Mouse (Mus musculus): ENCODE data around the gene Mpl. TPM values are rescaled to one million over a fixed set of nuclear protein-coding genes. Genes with fewer than 3 reads are reported as not detected.

Mpl gene
- polyA plus RNA-seq, 1 experiment from 2014 or later, result 1.1 TPM

DNA sequence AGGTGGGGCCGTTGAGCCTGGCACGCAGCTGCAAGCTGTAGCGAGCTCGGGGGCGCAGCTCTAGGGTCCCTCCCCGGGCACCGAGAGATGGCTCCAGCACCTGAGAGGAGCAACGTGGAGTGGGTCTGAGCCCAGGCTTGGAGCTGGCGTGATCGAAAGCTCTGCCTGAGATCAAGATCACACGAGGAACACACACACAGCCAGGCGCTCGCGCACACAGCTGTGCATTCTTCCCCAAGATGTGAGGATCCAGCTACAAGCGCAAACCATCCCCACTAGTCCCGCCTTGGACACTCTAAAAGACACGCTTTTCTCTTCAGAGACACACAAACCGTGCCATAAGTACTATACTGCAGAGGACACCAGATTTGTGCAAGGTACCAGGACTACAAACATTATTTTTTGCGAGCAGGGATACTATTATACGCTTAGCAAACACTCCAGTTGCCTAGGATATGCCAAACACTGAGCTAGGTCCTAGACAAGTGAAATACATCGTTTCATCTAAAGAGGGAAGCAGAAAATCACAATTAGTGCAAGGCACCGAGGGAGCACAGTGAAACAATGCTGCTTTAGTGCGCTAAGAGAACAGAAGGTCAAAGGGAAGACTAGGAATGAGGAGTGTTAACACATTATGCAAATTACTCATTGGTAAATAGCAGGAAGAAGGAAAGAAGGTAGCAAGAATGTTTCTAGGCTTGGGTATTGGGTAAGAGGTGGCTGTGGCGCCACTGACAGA lies 10.7 kb downstream of the Mpl start:
- ATAC-seq (ENCODE audit: insufficient number of reproducible peaks, insufficient read depth, low FRiP score, low TSS enrichment, low read depth), result 0 out of 2 replicates have a peak, but pooled peaks have one; percentile 2
- Histone ChIP-seq H3K4me3 (peak overlapping the region; percentile 44), H3K27me3 (no peaks in the 10 kb centered on the region), H3K9me3 (no peaks in the 10 kb centered on the region), H3K27ac (0 out of 2 replicates have a peak overlapping the region, but pooled peaks have one; percentile 18), H3K36me3 (no peaks in the 10 kb centered on the region), H3K4me2 (peak overlapping the region; percentile 78), H3K9ac (peak overlapping the region; percentile 63), H3K4me1 (peaks cover 13% of the 10 kb centered on the region)
- WGBS, result 20% methylated on average over 24 of the region's 24 CpGs

DNA sequence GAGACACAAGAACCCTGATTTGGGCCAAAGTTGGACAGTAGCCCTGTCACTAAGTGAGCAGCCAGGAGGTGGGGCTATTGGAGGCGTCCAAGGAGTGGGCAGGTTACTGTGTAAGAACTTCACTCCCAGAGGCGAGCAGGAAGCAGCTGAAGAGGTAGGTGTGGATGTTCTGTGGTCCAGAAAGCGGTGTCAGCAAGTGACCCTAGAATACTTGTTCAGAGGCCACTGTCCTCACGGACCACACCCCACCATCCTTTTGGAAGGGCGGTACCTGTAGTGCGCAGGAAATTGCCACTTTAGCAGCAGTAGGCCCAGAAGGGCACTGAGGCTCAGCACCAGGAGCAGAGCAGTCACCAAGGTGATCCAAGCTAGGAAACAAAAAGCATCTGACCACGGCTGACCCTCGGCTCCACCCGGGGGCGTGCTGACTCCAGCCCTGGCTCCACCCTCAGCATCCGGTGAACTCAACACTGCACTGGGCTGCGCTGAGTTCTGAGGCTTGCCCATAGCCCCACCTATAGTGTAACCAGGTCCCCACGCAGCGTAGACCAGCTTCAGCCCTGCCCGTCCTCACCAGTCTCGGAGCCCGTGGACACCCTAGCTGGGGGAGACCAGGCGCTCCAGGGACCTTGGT lies 11.4 kb downstream of the Mpl start:
- peaks cover 13% of the 10 kb centered on the region for H3K4me1 ChIP-seq
- peak; percentile 53; the same call in 1 of the 2 replicates for ATAC-seq (ENCODE audit: insufficient number of reproducible peaks, insufficient read depth, low FRiP score, low TSS enrichment, low read depth)
- H3K27me3 ChIP-seq, result no peaks in the 10 kb centered on the region
- H3K27ac ChIP-seq, result 0 out of 2 replicates have a peak overlapping the region, but pooled peaks have one; percentile 18
- H3K4me2 ChIP-seq, result peak overlapping the region; percentile 78
- H3K9me3 ChIP-seq, result no peaks in the 10 kb centered on the region
- H3K4me3 ChIP-seq, result peak overlapping the region; percentile 44
- no peaks in the 10 kb centered on the region for H3K36me3 ChIP-seq
- peak overlapping the region; percentile 63 for H3K9ac ChIP-seq
- WGBS, result 20% methylated on average over 18 of the region's 18 CpGs

DNA sequence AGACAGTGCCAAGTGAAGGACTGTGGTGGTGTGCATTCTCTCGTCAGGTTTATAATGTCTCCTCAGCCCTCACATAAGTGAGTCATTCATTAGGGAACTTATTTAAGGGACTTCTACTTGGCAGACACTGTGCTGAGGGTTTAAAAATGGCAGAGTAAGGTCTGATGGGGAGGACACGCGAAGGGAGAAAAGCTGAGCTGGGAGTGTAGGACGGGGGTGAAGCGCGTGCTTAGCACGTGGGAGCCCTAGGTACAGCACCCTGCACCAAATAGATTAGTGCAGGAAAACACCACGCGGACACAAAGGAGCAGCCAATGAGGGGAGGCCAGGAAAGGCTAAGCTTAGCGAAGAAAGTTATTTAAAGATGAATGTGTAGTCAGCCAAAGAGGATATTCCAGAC lies 12.2 kb downstream of the Mpl start:
- Histone ChIP-seq H3K4me2 (no peak overlapping the region), H3K27ac (peak overlapping the region; percentile 44; the same call in 1 of the 2 replicates), H3K27me3 (no peaks in the 10 kb centered on the region), H3K4me1 (peaks cover 13% of the 10 kb centered on the region), H3K36me3 (no peaks in the 10 kb centered on the region), H3K9me3 (no peaks in the 10 kb centered on the region), H3K9ac (no peak overlapping the region), H3K4me3 (no peak overlapping the region)
- WGBS, result 80% methylated on average over 10 of the region's 10 CpGs
- no peak for ATAC-seq (ENCODE audit: insufficient number of reproducible peaks, insufficient read depth, low FRiP score, low TSS enrichment, low read depth)

DNA sequence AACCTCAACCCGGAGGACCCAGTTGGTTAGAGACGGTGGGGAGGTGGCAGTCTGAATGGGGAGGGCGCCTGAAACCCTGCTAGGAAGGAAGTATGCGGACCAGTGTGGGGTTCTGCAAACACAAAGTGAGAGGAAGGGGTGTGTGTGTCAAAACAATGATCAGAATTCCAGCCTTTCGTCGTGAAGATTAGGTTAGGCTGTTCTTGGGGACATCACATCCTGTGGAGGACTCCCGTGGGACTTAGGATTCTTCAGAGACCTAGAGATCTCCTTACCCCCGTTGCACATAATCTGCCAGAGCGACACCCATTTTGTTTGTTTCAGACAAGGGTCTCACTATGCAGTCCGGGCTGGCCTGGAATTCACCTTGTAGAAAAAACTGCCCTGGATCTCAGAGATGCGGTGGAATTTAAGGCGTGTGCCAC lies 19.5 kb downstream of the Mpl start:
- Histone ChIP-seq H3K4me3 (peak overlapping the region; percentile 70), H3K4me2 (peak overlapping the region; percentile 97), H3K27ac (peak overlapping the region; percentile 92), H3K9me3 (no peaks in the 10 kb centered on the region), H3K36me3 (peaks cover 27% of the 10 kb centered on the region), H3K9ac (peak overlapping the region; percentile 91), H3K27me3 (no peaks in the 10 kb centered on the region), H3K4me1 (peaks cover 35% of the 10 kb centered on the region)
- 8% methylated on average over 12 of the region's 12 CpGs for WGBS
- no peak for ATAC-seq (ENCODE audit: insufficient number of reproducible peaks, insufficient read depth, low FRiP score, low TSS enrichment, low read depth)

DNA sequence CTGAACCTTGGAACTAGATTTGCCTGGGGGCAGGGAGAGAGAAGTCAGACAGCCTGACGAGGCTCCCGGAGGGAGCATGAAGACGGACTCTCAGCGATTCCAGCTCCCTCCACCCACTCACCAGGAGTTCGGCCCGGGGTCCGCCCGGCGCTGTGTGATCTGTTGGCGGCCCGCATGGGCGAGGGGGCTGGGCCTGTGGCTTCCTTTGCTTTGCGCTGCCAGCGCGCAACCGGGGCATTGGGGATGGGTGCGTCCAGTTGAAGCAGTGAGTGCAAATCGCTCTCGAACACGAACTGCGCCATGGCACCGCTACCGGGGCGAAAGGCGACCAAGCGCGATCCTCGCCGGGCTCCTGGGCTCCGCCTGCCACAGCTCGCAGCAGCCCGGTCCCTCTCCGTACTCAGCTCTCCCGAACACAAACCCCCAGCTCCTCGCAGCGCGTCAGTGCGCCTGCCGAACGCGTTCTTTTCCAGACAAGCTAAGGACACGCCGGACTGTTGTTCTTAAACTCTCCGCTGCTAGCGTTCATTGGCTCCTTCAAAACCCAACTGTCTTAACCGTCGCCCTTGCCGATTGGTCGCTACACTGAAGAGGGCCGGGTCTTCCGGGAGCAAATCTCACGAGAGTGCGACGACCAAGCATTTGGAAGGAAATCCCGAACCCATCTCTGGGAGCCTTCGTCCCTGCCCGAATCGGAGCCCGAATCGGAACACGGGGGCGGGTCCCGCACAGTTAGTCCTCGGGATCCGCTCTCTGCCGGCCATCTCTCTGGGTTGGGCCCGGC lies 20.3 kb downstream of the Mpl start, which contains the start of gene Cdc20:
Gene Cdc20 (minus strand): TSS at position 533 of the 784 bp plus-strand sequence.
- peak within 1 kb of the TSS; percentile 92 for H3K27ac ChIP-seq
- WGBS, result under 1% methylated on average over 67 of the region's 67 CpGs
- H3K9me3 ChIP-seq, result no peaks in the 10 kb centered on the region

DNA sequence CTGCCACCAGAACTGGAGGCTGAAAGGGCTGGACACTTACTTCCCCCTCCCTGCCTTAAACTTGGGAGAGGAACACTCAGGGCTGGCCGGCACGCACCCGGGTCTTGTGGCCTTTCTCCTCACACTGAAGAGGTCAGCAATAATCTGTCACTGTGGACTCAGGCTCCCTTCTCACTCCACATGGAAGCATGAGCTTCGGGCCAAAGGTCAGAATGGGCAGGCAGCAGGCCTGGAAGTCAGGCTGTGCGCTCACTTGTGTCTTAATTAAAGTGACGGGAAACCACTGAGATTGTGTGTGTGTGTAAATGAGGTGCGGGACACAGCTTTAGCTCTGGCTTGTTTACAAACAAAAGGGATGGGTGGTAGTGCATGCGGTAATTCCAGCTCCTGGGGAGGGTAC lies 25.0 kb downstream of the Mpl start:
- H3K9ac ChIP-seq, result no peak overlapping the region
- H3K36me3 ChIP-seq, result peaks cover 52% of the 10 kb centered on the region
- peaks cover 54% of the 10 kb centered on the region for H3K4me1 ChIP-seq

More for the DNA sequence above, 20.3 kb downstream of the Mpl start, which contains the start of gene Cdc20:
- peaks cover 35% of the 10 kb centered on the region for H3K36me3 ChIP-seq
- peaks cover 35% of the 10 kb centered on the region for H3K4me1 ChIP-seq
- peak; percentile 94 for ATAC-seq (ENCODE audit: insufficient number of reproducible peaks, insufficient read depth, low FRiP score, low TSS enrichment, low read depth)
- H3K9ac ChIP-seq, result peak within 1 kb of the TSS; percentile 91
- H3K4me2 ChIP-seq, result peak within 1 kb of the TSS; percentile 97
- peak within 1 kb of the TSS; percentile 70 for H3K4me3 ChIP-seq
- no peaks in the 10 kb centered on the region for H3K27me3 ChIP-seq

DNA sequence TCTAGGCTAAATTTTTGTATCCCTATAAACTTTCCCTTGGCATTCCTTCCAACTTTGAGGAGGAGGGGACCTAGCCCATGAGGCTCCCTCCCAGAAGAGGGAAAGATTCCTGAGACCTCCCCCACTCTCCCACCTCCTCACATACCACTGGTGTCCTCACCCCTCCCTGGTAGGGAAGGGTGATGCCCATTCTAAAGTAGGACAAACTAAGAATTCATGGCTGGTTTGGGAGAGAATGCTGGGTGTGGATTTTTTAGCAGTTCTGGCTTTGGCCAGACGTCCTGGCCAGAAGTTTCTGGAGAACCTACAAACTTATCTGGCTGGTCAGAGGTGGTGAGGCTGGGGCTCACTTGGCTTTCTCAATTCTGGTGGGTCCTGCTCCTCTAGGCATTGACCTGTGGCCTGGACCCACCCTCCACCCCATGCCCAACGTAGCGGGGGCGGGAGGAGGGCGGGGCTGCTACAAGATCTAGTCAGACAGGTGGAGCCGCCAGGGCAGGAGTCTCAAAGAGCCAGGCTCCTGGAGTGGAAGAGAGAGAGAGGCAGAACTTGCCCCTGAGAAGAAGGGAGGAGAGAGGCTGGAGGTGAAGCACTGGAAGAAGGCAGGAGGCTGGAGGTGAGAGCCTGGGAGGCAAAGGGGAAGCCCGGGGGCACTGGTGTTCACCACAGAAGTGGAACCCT lies 28.0 kb downstream of the Mpl start:
- ATAC-seq (ENCODE audit: insufficient number of reproducible peaks, insufficient read depth, low FRiP score, low TSS enrichment, low read depth), result no peak

More for the DNA sequence above, 25.0 kb downstream of the Mpl start:
- ATAC-seq (ENCODE audit: insufficient number of reproducible peaks, insufficient read depth, low FRiP score, low TSS enrichment, low read depth), result no peak
- Histone ChIP-seq H3K4me3 (no peak overlapping the region), H3K9me3 (no peaks in the 10 kb centered on the region), H3K27ac (no peak overlapping the region), H3K27me3 (no peaks in the 10 kb centered on the region), H3K4me2 (no peak overlapping the region)
- 78% methylated on average over 8 of the region's 8 CpGs for WGBS

DNA sequence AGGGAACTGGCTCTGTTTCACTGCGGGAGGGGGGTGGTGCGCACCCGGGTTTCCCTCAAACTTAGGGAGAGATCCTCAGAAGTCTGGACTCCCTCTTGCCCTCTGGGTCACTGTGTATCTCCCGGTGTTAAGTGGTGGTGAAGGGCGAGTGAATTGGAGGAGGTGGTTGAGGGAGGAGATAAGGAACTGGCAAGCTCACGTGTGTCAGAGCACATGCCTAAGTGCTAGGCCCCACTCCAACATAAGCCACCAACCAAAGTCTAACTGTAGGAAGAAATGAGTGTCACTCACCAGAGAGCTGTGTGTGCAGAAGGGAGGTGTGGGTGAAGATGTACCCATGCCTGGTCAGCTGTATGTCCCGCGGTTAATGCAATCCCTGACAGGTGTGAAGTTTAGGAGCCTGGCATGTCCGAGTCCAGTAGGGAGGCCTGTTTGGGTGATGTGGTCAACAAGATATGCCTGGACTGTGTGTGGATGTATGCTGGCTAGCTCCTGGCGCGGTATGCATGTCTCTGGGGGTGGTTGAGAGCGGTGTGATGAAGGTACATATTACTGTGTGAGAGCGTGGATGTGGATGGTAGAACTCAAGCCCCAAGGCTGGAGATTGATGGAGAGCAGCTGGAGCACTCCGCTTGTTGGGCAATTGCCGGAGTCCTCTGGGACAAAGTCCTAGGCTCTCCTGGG lies 28.6 kb downstream of the Mpl start:
- Histone ChIP-seq H3K36me3 (peaks cover 34% of the 10 kb centered on the region), H3K27me3 (no peaks in the 10 kb centered on the region), H3K27ac (peak overlapping the region; percentile 85), H3K4me1 (peaks cover 31% of the 10 kb centered on the region), H3K4me2 (peak overlapping the region; percentile 85), H3K9me3 (no peaks in the 10 kb centered on the region), H3K9ac (peak overlapping the region; percentile 81), H3K4me3 (peak overlapping the region; percentile 69)
- ATAC-seq (ENCODE audit: insufficient number of reproducible peaks, insufficient read depth, low FRiP score, low TSS enrichment, low read depth), result no peak
- 47% methylated on average over 15 of the region's 15 CpGs for WGBS

More for the DNA sequence above, 28.0 kb downstream of the Mpl start:
- Histone ChIP-seq H3K9ac (peak overlapping the region; percentile 81), H3K4me1 (peaks cover 34% of the 10 kb centered on the region), H3K4me3 (peak overlapping the region; percentile 69; the same call in 1 of the 2 replicates), H3K36me3 (peaks cover 40% of the 10 kb centered on the region), H3K4me2 (peak overlapping the region; percentile 85), H3K9me3 (no peaks in the 10 kb centered on the region), H3K27ac (peak overlapping the region; percentile 55; the same call in 1 of the 2 replicates), H3K27me3 (no peaks in the 10 kb centered on the region)
- WGBS, result 46% methylated on average over 7 of the region's 7 CpGs

DNA sequence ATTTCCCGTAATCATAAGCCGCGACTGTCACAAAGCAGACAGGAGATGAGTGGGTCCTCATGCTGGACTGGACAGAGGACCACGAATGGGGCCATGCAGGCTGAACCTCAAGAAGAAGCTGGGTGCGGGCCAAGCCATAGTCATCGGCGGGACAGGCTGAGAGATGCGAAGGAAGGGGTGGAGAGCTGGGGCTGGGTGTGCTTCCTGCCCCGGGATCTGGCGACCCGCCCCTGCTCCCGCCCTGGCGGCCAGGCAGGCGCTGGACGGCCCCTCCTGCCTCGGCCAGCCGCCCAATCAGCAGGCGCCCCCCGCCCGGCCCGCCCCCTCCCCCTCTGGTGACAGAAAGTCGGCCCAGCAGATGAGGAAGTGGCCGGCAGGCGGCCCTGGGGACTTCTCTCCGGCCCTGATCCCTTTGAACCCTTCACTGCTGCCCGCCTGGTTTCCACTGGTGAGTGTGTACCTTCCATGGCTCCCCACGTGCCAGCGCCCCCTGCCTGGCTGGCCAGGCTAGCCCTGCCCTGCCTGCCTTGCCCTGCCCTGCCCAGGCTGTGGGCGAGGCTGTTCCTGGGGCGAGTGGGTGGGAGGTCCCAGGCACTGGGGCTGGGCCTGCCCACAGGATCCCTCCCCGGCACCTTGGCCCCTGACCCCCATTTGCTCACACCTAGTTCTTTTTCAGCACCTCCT lies 29.4 kb downstream of the Mpl start, which contains the start of gene Elovl1:
Gene Elovl1 (plus strand): TSS at position 326 of the 684 bp plus-strand sequence.
- H3K4me1 ChIP-seq, result peaks cover 31% of the 10 kb centered on the region
- H3K27me3 ChIP-seq, result no peaks in the 10 kb centered on the region
- peak within 1 kb of the TSS; percentile 81 for H3K9ac ChIP-seq
- no peaks in the 10 kb centered on the region for H3K9me3 ChIP-seq
- WGBS, result 0% methylated on average over 23 of the region's 31 CpGs
- H3K27ac ChIP-seq, result peak within 1 kb of the TSS; percentile 85
- ATAC-seq (ENCODE audit: insufficient number of reproducible peaks, insufficient read depth, low FRiP score, low TSS enrichment, low read depth), result peak; percentile 92
- H3K4me3 ChIP-seq, result peak within 1 kb of the TSS; percentile 69
- H3K4me2 ChIP-seq, result peak within 1 kb of the TSS; percentile 85
- H3K36me3 ChIP-seq, result peaks cover 28% of the 10 kb centered on the region

DNA sequence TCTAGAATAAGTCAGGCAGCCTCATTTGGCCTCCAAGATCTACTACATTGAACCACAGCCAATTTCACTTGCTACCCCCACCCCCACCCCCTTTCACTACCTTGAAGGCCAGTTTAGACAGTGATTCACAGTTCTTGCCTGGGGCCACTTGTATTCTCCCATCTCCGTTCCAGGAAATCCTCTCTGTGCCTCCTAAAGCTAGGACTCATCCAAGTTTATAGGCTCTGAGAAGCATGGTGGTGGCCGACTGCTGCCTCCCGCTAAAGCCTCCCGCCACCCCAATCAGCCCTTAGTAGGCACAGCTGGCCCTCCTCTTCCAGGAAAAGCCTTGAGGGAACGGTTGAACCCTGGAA lies 29.9 kb downstream of the Mpl start:
- H3K4me1 ChIP-seq, result peaks cover 31% of the 10 kb centered on the region
- no peaks in the 10 kb centered on the region for H3K27me3 ChIP-seq
- H3K36me3 ChIP-seq, result peaks cover 28% of the 10 kb centered on the region
- no peaks in the 10 kb centered on the region for H3K9me3 ChIP-seq
- H3K27ac ChIP-seq, result peak overlapping the region; percentile 85
- H3K9ac ChIP-seq, result peak overlapping the region; percentile 81
- H3K4me2 ChIP-seq, result peak overlapping the region; percentile 85
- 1% methylated on average over 5 of the region's 5 CpGs for WGBS
- no peak for ATAC-seq (ENCODE audit: insufficient number of reproducible peaks, insufficient read depth, low FRiP score, low TSS enrichment, low read depth)
- peak overlapping the region; percentile 69 for H3K4me3 ChIP-seq
